In the genomic region with DNA sequence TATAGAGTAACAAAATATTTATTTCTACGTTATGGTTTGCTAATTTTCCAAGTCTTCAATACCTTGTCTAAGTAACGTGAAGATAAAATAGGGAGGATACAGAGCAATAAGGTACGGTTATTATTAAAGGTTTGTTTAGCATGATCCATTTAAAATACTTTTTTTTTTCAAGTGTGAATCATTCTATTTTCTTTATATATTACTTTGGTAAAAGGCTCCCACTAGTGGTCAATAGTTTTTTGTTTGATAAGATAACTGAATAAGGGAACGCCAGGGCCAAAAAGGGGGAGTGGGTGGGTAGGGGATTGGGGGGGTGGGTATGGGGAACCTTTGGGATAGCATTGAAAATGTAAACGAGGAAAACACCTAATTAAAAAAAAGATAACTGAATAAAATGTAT, we compare ENCODE assay signal across 21 mouse cellular contexts.
A peak's percentile ranks its signal among the peaks of the same experiment; 100 is the strongest.
DNase-seq lines count a peak whose midpoint lies in the region; ATAC-seq and TF ChIP-seq lines count a peak whose summit lies in the region.
"Had no signal": no experiment of that assay in that cellular context is flagged by ENCODE, and none has a peak within 500 bp of the region (broad histone marks: within the 10 kb centered on the region; RNA-seq: fewer than 3 reads in every experiment).

No protein-coding gene starts in this region.

- H3K9ac ChIP-seq in hindbrain, postnatal 0 days (replicated peaks; ENCODE audit: low read length) = no peak overlapping the region
- no peak overlapping the region for H3K9ac ChIP-seq in midbrain, embryonic 14.5 days (replicated peaks; ENCODE audit: low read length)
- H3K9ac ChIP-seq in stomach, postnatal 0 days (ENCODE audit: low read length) = no peak overlapping the region
- H3K9ac ChIP-seq: heart, embryonic 15.5 days; liver, postnatal 0 days; midbrain, embryonic 13.5 days had no signal

- 72% methylated on average over 5 of the region's 5 CpGs for WGBS in hindbrain, postnatal 0 days
- WGBS in hindbrain, embryonic 10.5 days = 83% methylated on average over 5 of the region's 5 CpGs
- 80% methylated on average over 5 of the region's 5 CpGs for WGBS in midbrain, embryonic 14.5 days
- 82% methylated on average over 5 of the region's 5 CpGs for WGBS in midbrain, embryonic 10.5 days
- 66% methylated on average over 5 of the region's 5 CpGs for WGBS in stomach, postnatal 0 days

- no peaks in the 10 kb centered on the region for H3K27me3 ChIP-seq in hindbrain, postnatal 0 days (ENCODE audit: insufficient read depth, low read length)
- no peaks in the 10 kb centered on the region for H3K27me3 ChIP-seq in hindbrain, embryonic 10.5 days (ENCODE audit: insufficient read depth, poor library complexity, severe bottlenecking)
- no peaks in the 10 kb centered on the region for H3K27me3 ChIP-seq in midbrain, embryonic 14.5 days (ENCODE audit: control insufficient read depth, insufficient read depth, low read length)
- no peaks in the 10 kb centered on the region for H3K27me3 ChIP-seq in midbrain, embryonic 10.5 days (ENCODE audit: low read depth, poor library complexity, severe bottlenecking)
- H3K27me3 ChIP-seq in stomach, postnatal 0 days (ENCODE audit: control insufficient read depth, insufficient read depth, low read length) = no peaks in the 10 kb centered on the region
- H3K27me3 ChIP-seq: heart, embryonic 15.5 days; midbrain, embryonic 13.5 days; Patski had no signal

- no peak for TF ChIP-seq CTCF in hindbrain, postnatal 0 days (IDR thresholded peaks at IDR 0.05; ENCODE audit: low read depth)
- peak; percentile 19; the same call in 1 of the 2 replicates for TF ChIP-seq CTCF in bone marrow macrophage, adult 2 months (IDR thresholded peaks at IDR 0.05; ENCODE audit: low read depth, low read length)
- TF ChIP-seq CTCF in stomach, postnatal 0 days (IDR thresholded peaks at IDR 0.05; ENCODE audit: low read depth) = peak; percentile 33; the same call in 1 of the 2 replicates

- no peak overlapping the region for H3K4me2 ChIP-seq in hindbrain, postnatal 0 days (ENCODE audit: low read depth, low read length)
- no peak overlapping the region for H3K4me2 ChIP-seq in midbrain, embryonic 14.5 days (ENCODE audit: low read length)
- no peak overlapping the region for H3K4me2 ChIP-seq in stomach, postnatal 0 days (replicated peaks; ENCODE audit: low read depth)
- H3K4me2 ChIP-seq: heart, embryonic 15.5 days; midbrain, embryonic 13.5 days had no signal

- no peaks in the 10 kb centered on the region for H3K9me3 ChIP-seq in hindbrain, postnatal 0 days (ENCODE audit: low read length)
- H3K9me3 ChIP-seq in hindbrain, embryonic 10.5 days = no peaks in the 10 kb centered on the region
- H3K9me3 ChIP-seq in midbrain, embryonic 14.5 days (ENCODE audit: control insufficient read depth, low read length) = no peaks in the 10 kb centered on the region
- no peaks in the 10 kb centered on the region for H3K9me3 ChIP-seq in midbrain, embryonic 10.5 days (replicated peaks)
- no peaks in the 10 kb centered on the region for H3K9me3 ChIP-seq in stomach, postnatal 0 days (ENCODE audit: control insufficient read depth, low read length)
- H3K9me3 ChIP-seq: heart, embryonic 15.5 days; midbrain, embryonic 13.5 days had no signal

- TF ChIP-seq EP300 in stomach, postnatal 0 days (optimal IDR thresholded peaks at IDR 0.05) = no peak

- no peak for ATAC-seq in hindbrain, postnatal 0 days
- ATAC-seq in midbrain, embryonic 14.5 days (ENCODE audit: low FRiP score, low TSS enrichment) = no peak
- no peak for ATAC-seq in stomach, postnatal 0 days (ENCODE audit: low FRiP score, low TSS enrichment)
- no peak for ATAC-seq in granulocyte monocyte progenitor cell, adult 5-6 weeks (replicated peaks; ENCODE audit: poor library complexity, severe bottlenecking)
- ATAC-seq: activated CD4-positive, CD25-positive, alpha-beta regulatory T cell, adult 4 months; forebrain, embryonic 16.5 days; liver, postnatal 0 days; midbrain, embryonic 13.5 days; Patski had no signal

- peak; percentile 19 for DNase-seq in hindbrain, postnatal 0 days (ENCODE audit: low spot score)
- no peak for DNase-seq in hindbrain, embryonic 10.5 days (ENCODE audit: low spot score)
- peak; percentile 38 for DNase-seq in midbrain, embryonic 14.5 days
- DNase-seq in midbrain, embryonic 10.5 days (ENCODE audit: low spot score) = no peak
- DNase-seq in stomach, postnatal 0 days (ENCODE audit: low spot score) = no peak
- DNase-seq: adrenal gland, postnatal 25 days; cerebellum, adult 9-11 months; heart, adult 18-20 months; kidney, postnatal 10 days; liver; liver, postnatal 0 days; right cerebral cortex, postnatal 14 days; thymus, postnatal 14 days had no signal

- TF ChIP-seq POLR2A in bone marrow macrophage, adult 2 months (IDR thresholded peaks at IDR 0.05; ENCODE audit: borderline replicate concordance, low read depth, low read length) = no peak

- H3K27ac ChIP-seq in hindbrain, postnatal 0 days = no peak overlapping the region
- no peak overlapping the region for H3K27ac ChIP-seq in hindbrain, embryonic 10.5 days
- H3K27ac ChIP-seq in midbrain, embryonic 14.5 days (replicated peaks; ENCODE audit: low read depth, low read length) = no peak overlapping the region
- H3K27ac ChIP-seq in midbrain, embryonic 10.5 days (replicated peaks) = no peak overlapping the region
- no peak overlapping the region for H3K27ac ChIP-seq in bone marrow macrophage, adult 2 months (ENCODE audit: insufficient read depth, low read depth, low read length)
- H3K27ac ChIP-seq in stomach, postnatal 0 days (replicated peaks) = no peak overlapping the region
- H3K27ac ChIP-seq: heart, embryonic 15.5 days; macrophage; midbrain, embryonic 13.5 days had no signal

- H3K36me3 ChIP-seq in hindbrain, postnatal 0 days (ENCODE audit: insufficient read depth, low read length) = no peaks in the 10 kb centered on the region
- peaks cover 12% of the 10 kb centered on the region; the same call in 1 of the 2 replicates for H3K36me3 ChIP-seq in hindbrain, embryonic 10.5 days
- 0 out of 2 replicates have a peak, but pooled peaks cover 7% of the 10 kb centered on the region for H3K36me3 ChIP-seq in midbrain, embryonic 14.5 days (ENCODE audit: control insufficient read depth, insufficient read depth, low read length)
- peaks cover 3% of the 10 kb centered on the region; the same call in 1 of the 2 replicates for H3K36me3 ChIP-seq in midbrain, embryonic 10.5 days
- H3K36me3 ChIP-seq in stomach, postnatal 0 days (ENCODE audit: control insufficient read depth, insufficient read depth, low read length) = 0 out of 2 replicates have a peak, but pooled peaks cover 3% of the 10 kb centered on the region

- no peak overlapping the region for H3K4me3 ChIP-seq in hindbrain, postnatal 0 days (ENCODE audit: low read length)
- H3K4me3 ChIP-seq in hindbrain, embryonic 10.5 days = no peak overlapping the region
- H3K4me3 ChIP-seq in midbrain, embryonic 14.5 days (replicated peaks; ENCODE audit: low read depth, low read length) = no peak overlapping the region
- H3K4me3 ChIP-seq in midbrain, embryonic 10.5 days = no peak overlapping the region
- no peak overlapping the region for H3K4me3 ChIP-seq in bone marrow macrophage, adult 2 months (ENCODE audit: insufficient read depth, low read length)
- H3K4me3 ChIP-seq in stomach, postnatal 0 days (ENCODE audit: low read depth, low read length) = no peak overlapping the region
- H3K4me3 ChIP-seq: heart, embryonic 15.5 days; midbrain, embryonic 13.5 days had no signal

- H3K4me1 ChIP-seq in hindbrain, postnatal 0 days (ENCODE audit: insufficient read depth, low read length) = no peaks in the 10 kb centered on the region
- no peaks in the 10 kb centered on the region for H3K4me1 ChIP-seq in hindbrain, embryonic 10.5 days (replicated peaks)
- H3K4me1 ChIP-seq in midbrain, embryonic 14.5 days (ENCODE audit: control insufficient read depth, insufficient read depth, low read length) = no peaks in the 10 kb centered on the region
- no peaks in the 10 kb centered on the region for H3K4me1 ChIP-seq in midbrain, embryonic 10.5 days
- H3K4me1 ChIP-seq in bone marrow macrophage, adult 2 months (ENCODE audit: control insufficient read depth, insufficient read depth, low read length) = peaks cover 3% of the 10 kb centered on the region
- H3K4me1 ChIP-seq in stomach, postnatal 0 days (replicated peaks; ENCODE audit: control insufficient read depth, insufficient read depth) = no peaks in the 10 kb centered on the region
- H3K4me1 ChIP-seq: heart, embryonic 15.5 days; midbrain, embryonic 13.5 days had no signal

Comparison
In these comparisons a context has a peak if more than half of its experiments do, and no peak if none do; other contexts are left out.
1. DNase-seq: peak in hindbrain, postnatal 0 days (single experiment) and midbrain, embryonic 14.5 days (single experiment); none in hindbrain, embryonic 10.5 days (single experiment), midbrain, embryonic 10.5 days (single experiment) and stomach, postnatal 0 days (single experiment).